Comparison of ENCODE assay signal across 8 mouse cellular contexts in genomic region chr9:107873137-107873536, GRCm38 (mm10). TPM values are rescaled to one million over a fixed set of nuclear protein-coding genes. Genes with fewer than 3 reads are reported as not detected.
DNase-seq lines count a peak whose midpoint lies in the region; ATAC-seq lines count a peak whose summit lies in the region.

Gene Rbm6 (minus strand): TSS chr9:107873237.

- H3K4me3 ChIP-seq in heart, embryonic 10.5 days, result peak within 1 kb of the TSS; percentile 86
- H3K4me3 ChIP-seq in midbrain, embryonic 16.5 days (ENCODE audit: low read depth, low read length), result peak within 1 kb of the TSS; percentile 99

- peak within 1 kb of the TSS; percentile 96 for H3K9ac ChIP-seq in midbrain, embryonic 16.5 days (ENCODE audit: low read depth, low read length)

- no peaks in the 10 kb centered on the region for H3K27me3 ChIP-seq in heart, embryonic 10.5 days (ENCODE audit: insufficient read depth, poor library complexity, severe bottlenecking)
- H3K27me3 ChIP-seq in midbrain, embryonic 16.5 days (ENCODE audit: control insufficient read depth, insufficient read depth, low read depth, low read length), result no peaks in the 10 kb centered on the region

- peak within 1 kb of the TSS; percentile 92 for H3K4me2 ChIP-seq in midbrain, embryonic 16.5 days (ENCODE audit: low read length)

- peaks cover 10% of the 10 kb centered on the region; the same call in 1 of the 2 replicates for H3K36me3 ChIP-seq in heart, embryonic 10.5 days
- H3K36me3 ChIP-seq in midbrain, embryonic 16.5 days (ENCODE audit: control insufficient read depth, insufficient read depth, low read length), result 0 out of 2 replicates have a peak, but pooled peaks cover 2% of the 10 kb centered on the region

- peaks cover 17% of the 10 kb centered on the region for H3K4me1 ChIP-seq in heart, embryonic 10.5 days
- H3K4me1 ChIP-seq in midbrain, embryonic 16.5 days (ENCODE audit: control insufficient read depth, insufficient read depth, low read length), result peaks cover 17% of the 10 kb centered on the region

- H3K27ac ChIP-seq in heart, embryonic 10.5 days, result peak within 1 kb of the TSS; percentile 98
- peak within 1 kb of the TSS; percentile 94 for H3K27ac ChIP-seq in midbrain, embryonic 16.5 days (ENCODE audit: low read length)

- no peak for DNase-seq in left cerebral cortex, adult 18-20 months (ENCODE audit: low spot score in 2 of 2)
- no peak for DNase-seq in left cerebral cortex, adult 11 months (ENCODE audit: low spot score)
- DNase-seq in heart, embryonic 10.5 days (ENCODE audit: low spot score), result no peak
- no peak for DNase-seq in layer of hippocampus, postnatal 36 days
- no peak for DNase-seq in right cerebral cortex, adult 2 months (ENCODE audit: low spot score in 2 of 2)
- DNase-seq in right cerebral cortex, postnatal 4 days, result no peak

- 9% methylated on average over 14 of the region's 14 CpGs for WGBS in heart, embryonic 10.5 days
- WGBS in midbrain, embryonic 16.5 days, result 9% methylated on average over 14 of the region's 14 CpGs

- H3K9me3 ChIP-seq in heart, embryonic 10.5 days, result no peaks in the 10 kb centered on the region
- no peaks in the 10 kb centered on the region for H3K9me3 ChIP-seq in midbrain, embryonic 16.5 days (replicated peaks; ENCODE audit: control insufficient read depth, low read length, poor library complexity, severe bottlenecking)

- no peak for ATAC-seq in common myeloid progenitor, adult 5-6 weeks (replicated peaks; ENCODE audit: low read depth, poor library complexity, severe bottlenecking)
- no peak for ATAC-seq in midbrain, embryonic 16.5 days

RNA-seq across cellular contexts. Expression of gene Rbm6, which starts in this region (rescaled TPM):
- 10 to 100 TPM; 54.0 to 57.3 TPM for total RNA-seq in left cerebral cortex, adult 18-20 months (2021)
- total RNA-seq in common myeloid progenitor, adult 5-6 weeks (2017), result 173 and 180 TPM in 2 replicates
- 59.6 and 67.1 TPM in 2 replicates for polyA plus RNA-seq in heart, embryonic 10.5 days (2016; fragmentation: Nextera tagmentation; extraction: Ambion mirVana)
- 10 to 100 TPM; 58.4 to 72.0 TPM for total RNA-seq in layer of hippocampus, postnatal 36 days (2021)
- 95.5 and 113 TPM in 2 replicates for polyA plus RNA-seq in midbrain, embryonic 16.5 days (2015; fragmentation: Nextera tagmentation; extraction: Ambion mirVana)
